In the genomic region with DNA sequence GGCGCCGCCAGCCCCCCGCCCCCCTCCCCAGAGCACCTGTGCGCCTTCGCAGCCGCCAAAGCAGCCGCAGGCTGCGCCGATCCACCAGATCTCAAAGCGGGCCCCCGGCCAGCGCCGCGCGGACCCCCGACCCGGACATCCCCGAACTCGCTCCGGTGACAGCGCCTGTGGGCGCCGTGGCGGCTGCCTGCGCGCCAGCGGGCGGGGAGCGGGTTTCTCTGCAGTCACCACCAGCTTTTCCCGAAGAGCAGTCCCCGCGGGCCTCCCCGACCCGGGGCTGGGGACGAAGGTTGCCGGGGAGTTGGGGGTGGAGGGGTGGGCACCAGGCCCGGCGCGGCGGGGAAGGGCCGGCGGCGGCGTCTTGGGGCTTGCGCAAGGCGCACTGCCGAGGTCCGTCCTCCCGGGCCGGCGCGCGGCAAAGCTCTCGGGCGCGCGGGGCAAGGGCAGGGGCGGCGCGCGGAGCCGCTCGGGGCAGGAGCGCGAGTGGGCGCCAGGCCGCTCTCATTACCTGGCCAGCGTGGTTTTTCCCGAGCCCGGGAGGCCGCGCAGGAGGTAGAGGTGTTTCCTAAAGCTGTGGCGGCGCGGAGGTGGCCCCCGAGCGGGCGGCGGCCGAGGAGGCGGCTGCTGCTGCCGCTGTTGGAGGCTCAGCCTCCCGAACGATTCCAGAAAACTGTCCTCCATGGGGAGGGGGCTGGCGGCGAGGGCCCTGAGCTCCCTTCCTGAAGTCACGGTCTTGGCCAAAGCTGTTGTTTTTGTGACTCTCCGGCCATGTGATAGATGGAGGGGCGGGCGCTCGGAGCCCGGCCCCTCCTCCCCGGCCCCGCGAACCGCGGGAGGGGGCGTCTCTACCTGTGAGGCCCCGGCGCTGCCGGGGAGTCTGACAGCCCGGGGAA, we compare ENCODE assay signal across 8 mouse cellular contexts. TPM values are rescaled to one million over a fixed set of nuclear protein-coding genes. Genes with fewer than 3 reads are reported as not detected.
DNase-seq lines count a peak whose midpoint lies in the region; ATAC-seq and TF ChIP-seq lines count a peak whose summit lies in the region.

No protein-coding gene starts in this region.

- H3K4me3 ChIP-seq in C2C12 (ENCODE audit: insufficient read depth, poor library complexity, severe bottlenecking), result peak overlapping the region; percentile 29
- H3K4me3 ChIP-seq in embryonic fibroblast, embryonic 13.5 days (ENCODE audit: insufficient read depth, low read length), result peak overlapping the region; percentile 66
- H3K4me3 ChIP-seq in heart, embryonic 15.5 days, result peak overlapping the region; percentile 92
- peak overlapping the region; percentile 90 for H3K4me3 ChIP-seq in liver, embryonic 16.5 days (ENCODE audit: low read depth, low read length)
- H3K4me3 ChIP-seq in neural tube, embryonic 13.5 days, result peak overlapping the region; percentile 83
- peak overlapping the region; percentile 86 for H3K4me3 ChIP-seq in testis, adult 2 months (ENCODE audit: control insufficient read depth, low read depth, low read length)

- peak; percentile 69 for ATAC-seq in heart, embryonic 15.5 days (replicated peaks; ENCODE audit: insufficient number of reproducible peaks, insufficient read depth, low FRiP score, low read depth)
- peak; percentile 67 for ATAC-seq in liver, embryonic 16.5 days (ENCODE audit: low read depth)
- peak; percentile 78 for ATAC-seq in neural tube, embryonic 13.5 days (ENCODE audit: low read depth)

- no peaks in the 10 kb centered on the region for H3K79me2 ChIP-seq in C2C12 (ENCODE audit: control insufficient read depth, insufficient read depth)

- peak overlapping the region; percentile 100 for H3K4me2 ChIP-seq in heart, embryonic 15.5 days
- peak overlapping the region; percentile 92 for H3K4me2 ChIP-seq in liver, embryonic 16.5 days (ENCODE audit: low read depth, low read length)
- H3K4me2 ChIP-seq in neural tube, embryonic 13.5 days, result peak overlapping the region; percentile 99

- TF ChIP-seq POLR2A in embryonic fibroblast, embryonic 13.5 days (IDR thresholded peaks at IDR 0.05; ENCODE audit: low read depth, low read length), result no peak
- TF ChIP-seq POLR2A in testis, adult 2 months (IDR thresholded peaks at IDR 0.05; ENCODE audit: control insufficient read depth, low read depth, low read length), result peak; percentile 49; the same call in 1 of the 2 replicates

- no peaks in the 10 kb centered on the region for H3K79me3 ChIP-seq in C2C12 (ENCODE audit: low read depth)

- no peaks in the 10 kb centered on the region for H3K4me1 ChIP-seq in embryonic fibroblast, embryonic 13.5 days (ENCODE audit: control insufficient read depth, insufficient read depth, low read length)
- peaks cover 12% of the 10 kb centered on the region for H3K4me1 ChIP-seq in heart, embryonic 15.5 days (replicated peaks)
- H3K4me1 ChIP-seq in liver, embryonic 16.5 days (ENCODE audit: control insufficient read depth, low read depth, low read length), result peaks cover 43% of the 10 kb centered on the region
- peaks cover 15% of the 10 kb centered on the region for H3K4me1 ChIP-seq in neural tube, embryonic 13.5 days (replicated peaks)
- H3K4me1 ChIP-seq in testis, adult 2 months (ENCODE audit: control insufficient read depth, insufficient read depth, low read length), result peaks cover 10% of the 10 kb centered on the region

- no peak overlapping the region for H3K27ac ChIP-seq in embryonic fibroblast, embryonic 13.5 days (ENCODE audit: insufficient read depth, low read length)
- H3K27ac ChIP-seq in heart, embryonic 15.5 days, result 0 out of 2 replicates have a peak overlapping the region, but pooled peaks have one; percentile 36
- peak overlapping the region; percentile 91 for H3K27ac ChIP-seq in liver, embryonic 16.5 days (ENCODE audit: low read length)
- peak overlapping the region; percentile 13; the same call in 1 of the 2 replicates for H3K27ac ChIP-seq in neural tube, embryonic 13.5 days (replicated peaks)
- H3K27ac ChIP-seq in testis, adult 2 months (ENCODE audit: control insufficient read depth, insufficient read depth, low read depth, low read length), result peak overlapping the region; percentile 59

- H3K9ac ChIP-seq in heart, embryonic 15.5 days, result peak overlapping the region; percentile 69
- H3K9ac ChIP-seq in liver, embryonic 16.5 days (ENCODE audit: low read depth, low read length), result peak overlapping the region; percentile 96
- peak overlapping the region; percentile 79 for H3K9ac ChIP-seq in neural tube, embryonic 13.5 days

- peak; percentile 67 for DNase-seq in adrenal gland, postnatal 25 days
- DNase-seq in kidney, postnatal 14 days, result peak; percentile 62

- TF ChIP-seq CTCF in C2C12 (IDR thresholded peaks at IDR 0.05; ENCODE audit: control insufficient read depth, insufficient read depth, insufficient read length), result no peak
- TF ChIP-seq CTCF in embryonic fibroblast, embryonic 13.5 days (IDR thresholded peaks at IDR 0.05; ENCODE audit: borderline replicate concordance, insufficient read depth, low read length), result no peak
- no peak for TF ChIP-seq CTCF in testis, adult 2 months (IDR thresholded peaks at IDR 0.05; ENCODE audit: control insufficient read depth, insufficient read depth, insufficient replicate concordance, low read depth, low read length)

- no peaks in the 10 kb centered on the region for H3K36me3 ChIP-seq in C2C12 (ENCODE audit: control insufficient read depth, insufficient read depth)
- no peaks in the 10 kb centered on the region for H3K36me3 ChIP-seq in heart, embryonic 15.5 days
- H3K36me3 ChIP-seq in liver, embryonic 16.5 days (ENCODE audit: control insufficient read depth, insufficient read depth), result peaks cover 3% of the 10 kb centered on the region; the same call in 1 of the 2 replicates
- peaks cover 3% of the 10 kb centered on the region; the same call in 1 of the 2 replicates for H3K36me3 ChIP-seq in neural tube, embryonic 13.5 days
- no peaks in the 10 kb centered on the region for H3K36me3 ChIP-seq in testis, adult 2 months (ENCODE audit: control insufficient read depth, insufficient read depth, low read length)

- 1% methylated on average over 94 of the region's 102 CpGs for WGBS in heart, embryonic 15.5 days
- under 1% methylated on average over 96 of the region's 102 CpGs for WGBS in liver, embryonic 16.5 days (ENCODE audit: insufficient replicate concordance)
- under 1% methylated on average over 102 of the region's 102 CpGs for WGBS in neural tube, embryonic 13.5 days

- no peaks in the 10 kb centered on the region for H3K9me3 ChIP-seq in heart, embryonic 15.5 days (replicated peaks)
- H3K9me3 ChIP-seq in liver, embryonic 16.5 days (replicated peaks; ENCODE audit: control insufficient read depth, low read length), result no peaks in the 10 kb centered on the region
- H3K9me3 ChIP-seq in neural tube, embryonic 13.5 days, result no peaks in the 10 kb centered on the region

- H3K27me3 ChIP-seq in C2C12 (ENCODE audit: control insufficient read depth, insufficient read depth, insufficient read length), result peaks cover 5% of the 10 kb centered on the region
- 0 out of 2 replicates have a peak, but pooled peaks cover 3% of the 10 kb centered on the region for H3K27me3 ChIP-seq in heart, embryonic 15.5 days
- H3K27me3 ChIP-seq in liver, embryonic 16.5 days (ENCODE audit: control insufficient read depth, insufficient read depth, low read depth, low read length), result no peaks in the 10 kb centered on the region
- H3K27me3 ChIP-seq in neural tube, embryonic 13.5 days, result peaks cover 53% of the 10 kb centered on the region
- no peaks in the 10 kb centered on the region for H3K27me3 ChIP-seq in testis, adult 2 months (ENCODE audit: control insufficient read depth, insufficient read depth, low read length)

- peak overlapping the region; percentile 63 for H3ac ChIP-seq in C2C12 (ENCODE audit: control insufficient read depth, insufficient read length, low read depth)

TF ChIP-seq in C2C12, 6 proteins besides CTCF, POLR2A, EP300 and RAD21:
- TF ChIP-seq CEBPB (IDR thresholded peaks at IDR 0.05; ENCODE audit: low read depth) (peak; percentile 7), MYOD1 (IDR thresholded peaks at IDR 0.05; ENCODE audit: control insufficient read depth, insufficient read length, low read depth) (no peak), MYOG (IDR thresholded peaks at IDR 0.05; ENCODE audit: control insufficient read depth, extremely low read depth, insufficient read length) (no peak), USF1 (IDR thresholded peaks at IDR 0.05; ENCODE audit: low read depth) (no peak)

RNA-seq across cellular contexts. Expression of a gene that starts 3.0 kb away (rescaled TPM):
- polyA plus RNA-seq in C2C12 (2012; fragmentation: generic; extraction: Trizol), result 0.33 TPM
- total RNA-seq in adrenal gland, postnatal 25 days (2021), result 34.8 and 40.0 TPM in 2 replicates
- polyA plus RNA-seq in embryonic fibroblast, embryonic 13.5 days (2011; ENCODE audit: insufficient read length, low read depth, missing spikeins), result 0.86 and 1.1 TPM in 2 replicates
- 3.4 and 5.6 TPM in 2 replicates for polyA plus RNA-seq in heart, embryonic 15.5 days (2015; fragmentation: Nextera tagmentation; extraction: Ambion mirVana)
- polyA plus RNA-seq in liver, embryonic 16.5 days (2015; fragmentation: Nextera tagmentation; extraction: Ambion mirVana), result 17.4 and 17.7 TPM in 2 replicates
- polyA plus RNA-seq in neural tube, embryonic 13.5 days (2015; fragmentation: Nextera tagmentation; extraction: Ambion mirVana), result 6.7 and 8.3 TPM in 2 replicates
- 9.6 and 12.8 TPM in 2 replicates for polyA plus RNA-seq in testis, adult 2 months (2012; rRNA removed)

Comparison
In these comparisons a context has a peak if more than half of its experiments do, and no peak if none do; other contexts are left out.
1. H3K4me3 ChIP-seq: peak in every context shown above with its lines; median percentile 92 in heart, embryonic 15.5 days; 90 in liver, embryonic 16.5 days; 86 in testis, adult 2 months; 83 in neural tube, embryonic 13.5 days; 66 in embryonic fibroblast, embryonic 13.5 days; 29 in C2C12.